Mouse (Mus musculus) Patski (cell line): ENCODE data around the gene Csmd2. TPM values are rescaled to one million over a fixed set of nuclear protein-coding genes. Genes with fewer than 3 reads are reported as not detected.

Experiments used
- ATAC-seq: fragments of 100-300 bp; one replicate; pipeline ENCODE4 v1.8.0; 2021
- CTCF ChIA-PET: fragments of 350-600 bp; sonication (Branson Sonifier 250); formaldehyde crosslinking; loops from one replicate; lab custom pipeline; 2022; ENCODE audit warnings: inconsistent platforms; lab: Charles Lee
- POLR2A ChIA-PET: fragments of 350-600 bp; sonication (Branson Sonifier 250); formaldehyde crosslinking; loops from one replicate; lab custom pipeline; 2022; ENCODE audit warnings: antibody characterized with exemption, inconsistent platforms; lab: Charles Lee
- DNase-seq: peaks from one replicate; pipeline ENCODE4 v3.0.0-alpha.2; 2011; ENCODE audit warnings: low read depth, low spot score
- H3K27me3 ChIP-seq: fragments of 371-371 bp; one replicate; pipeline ENCODE4 v1.5.1; 2021
- CTCF ChIP-seq: fragments of 100-300 bp; IDR thresholded peaks from one replicate; pipeline ENCODE4 v1.5.1; 2021
- in situ Hi-C: fragments of 300-500 bp; cut with MboI; formaldehyde crosslinking; loops from 3 replicates; pipeline ENCODE4 v1.11.1; 2018; ENCODE audit warnings: low pct_unique_long_range_greater_than_20kb, mixed read lengths
- polyA plus RNA-seq: library from polyadenylated mRNA; unstranded; gene quantifications from one replicate; pipeline ENCODE4 v1.2.3, GENCODE M21; 2021

Gene Csmd2
- 0.03 TPM for polyA plus RNA-seq

DNA sequence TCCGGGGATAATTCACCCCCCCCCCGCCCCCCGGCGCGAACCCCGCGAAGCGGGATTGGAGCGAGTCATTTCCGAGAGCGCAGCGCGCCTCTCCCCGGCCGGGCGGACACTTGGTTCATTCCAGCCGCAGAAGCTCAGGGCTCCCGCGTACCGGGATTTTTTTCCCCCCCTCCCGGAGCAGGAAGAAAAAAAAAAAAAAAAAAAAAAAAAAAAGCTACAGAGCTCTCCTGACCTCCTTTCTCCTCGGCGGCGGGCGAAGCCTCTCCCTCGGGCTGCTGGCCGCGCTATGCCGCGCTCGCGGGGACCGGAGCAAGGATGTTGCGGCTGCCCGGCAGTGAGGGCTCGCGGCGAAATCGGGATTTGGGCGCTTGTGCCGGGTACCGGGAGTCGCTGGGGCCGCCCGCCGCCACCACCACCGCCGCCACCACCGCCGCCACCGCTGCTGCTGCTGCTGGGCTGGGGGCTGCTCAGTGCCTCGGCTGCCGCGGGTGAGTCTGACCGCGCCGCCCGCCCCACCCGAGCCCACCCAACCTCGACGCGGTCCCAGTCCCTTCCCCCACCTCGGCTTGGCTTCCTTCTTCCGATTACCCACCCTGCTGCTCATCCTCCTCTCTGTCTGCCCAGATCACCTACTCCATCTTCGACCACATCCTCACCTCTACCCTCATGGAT lies at the start of gene Csmd2:
Gene Csmd2 (plus strand): TSS at position 74 of the 672 bp plus-strand sequence.
- in situ Hi-C loops = no loop called here
- no peaks in the 10 kb centered on the region for H3K27me3 ChIP-seq
- no peak for TF ChIP-seq CTCF
- POLR2A ChIA-PET = interaction anchor here (0.6 kb wide), 1 partner anchor 13 kb away, joined by 3 read pairs; no protein-coding TSS in a partner anchor
- ATAC-seq (no peak), DNase-seq (no peak)
- CTCF ChIA-PET = no interaction called here

DNA sequence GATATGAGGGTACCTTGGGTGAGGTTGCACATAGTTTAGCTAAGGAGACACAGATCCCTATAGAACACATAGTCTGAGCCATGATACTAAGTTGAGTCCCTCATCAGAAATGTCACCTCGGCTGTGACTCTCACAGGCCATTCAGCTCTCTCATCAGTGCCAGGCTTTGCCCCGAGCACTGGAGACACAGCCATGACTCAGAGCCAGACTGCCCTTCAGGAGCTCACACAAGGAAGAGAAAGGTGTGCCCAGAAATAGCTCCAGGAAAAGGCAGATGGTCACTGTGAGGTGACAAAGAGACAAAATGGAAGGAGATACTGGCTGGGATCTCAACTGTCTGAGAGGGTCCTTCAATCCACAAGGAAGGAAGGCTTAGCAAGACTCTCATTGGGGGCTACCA lies 40.0 kb upstream of the Csmd2 start:
- POLR2A ChIA-PET = no interaction called here
- H3K27me3 ChIP-seq = no peaks in the 10 kb centered on the region
- no peak for DNase-seq
- no peak for TF ChIP-seq CTCF
- ATAC-seq = no peak
- in situ Hi-C loops = no loop called here
- CTCF ChIA-PET = no interaction called here

GRCm38 (mm10) chr4:127953006-127953710 lies 34.5 kb upstream of the Csmd2 start:
- POLR2A ChIA-PET = no interaction called here
- CTCF ChIA-PET = no interaction called here
- no peaks in the 10 kb centered on the region for H3K27me3 ChIP-seq

GRCm38 (mm10) chr4:127969101-127969500 lies 18.6 kb upstream of the Csmd2 start:
- ChIA-PET POLR2A (no interaction called here), CTCF (no interaction called here)
- TF ChIP-seq CTCF = no peak
- no peaks in the 10 kb centered on the region for H3K27me3 ChIP-seq
- ATAC-seq = no peak
- DNase-seq = no peak
- in situ Hi-C loops = no loop called here

More at GRCm38 (mm10) chr4:127953006-127953710, 34.5 kb upstream of the Csmd2 start:
- DNase-seq = no peak
- TF ChIP-seq CTCF = no peak
- in situ Hi-C loops = loop anchor here (10.0 kb wide), 1 partner anchor 552 kb away; no protein-coding TSS in a partner anchor
- no peak for ATAC-seq

DNA sequence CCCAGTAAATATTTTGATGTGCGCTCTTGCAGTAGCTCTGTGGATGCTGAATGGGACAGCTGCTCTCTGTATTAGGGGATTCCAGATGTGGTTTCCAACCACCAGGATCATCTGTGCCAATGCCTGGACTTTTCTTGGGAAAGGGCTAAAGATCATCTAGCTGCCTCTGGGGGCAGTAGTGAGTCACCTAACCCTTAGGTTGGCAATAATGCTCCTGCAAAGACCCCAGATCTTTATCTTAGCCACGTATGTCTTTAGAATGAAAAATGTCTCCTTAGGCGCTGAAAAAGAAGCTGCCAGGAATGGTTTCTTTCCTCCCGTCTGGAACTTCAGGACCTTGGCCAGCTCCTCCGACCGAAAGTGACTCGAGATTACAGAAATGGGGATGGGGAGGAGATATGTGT lies 17.6 kb upstream of the Csmd2 start:
- H3K27me3 ChIP-seq = no peaks in the 10 kb centered on the region
- ChIA-PET CTCF (no interaction called here), POLR2A (no interaction called here)
- TF ChIP-seq CTCF = no peak
- DNase-seq (no peak), ATAC-seq (no peak)
- in situ Hi-C loops = no loop called here

- in situ Hi-C loops = no loop called here
- TF ChIP-seq CTCF = no peak
- ATAC-seq (no peak), DNase-seq (no peak)
- no peaks in the 10 kb centered on the region for H3K27me3 ChIP-seq
- ChIA-PET CTCF (no interaction called here), POLR2A (no interaction called here)
Observed at GRCm38 (mm10) chr4:127970901-127971868, 16.5 kb upstream of the Csmd2 start, which contains the start of gene CK137956. CK137956 (minus strand) TSS chr4:127970951.

GRCm38 (mm10) chr4:127972976-127973375 lies 14.7 kb upstream of the Csmd2 start:
- TF ChIP-seq CTCF = no peak
- DNase-seq = no peak
- in situ Hi-C loops = no loop called here
- H3K27me3 ChIP-seq = no peaks in the 10 kb centered on the region
- CTCF ChIA-PET = no interaction called here
- no peak for ATAC-seq
- POLR2A ChIA-PET = no interaction called here

DNA sequence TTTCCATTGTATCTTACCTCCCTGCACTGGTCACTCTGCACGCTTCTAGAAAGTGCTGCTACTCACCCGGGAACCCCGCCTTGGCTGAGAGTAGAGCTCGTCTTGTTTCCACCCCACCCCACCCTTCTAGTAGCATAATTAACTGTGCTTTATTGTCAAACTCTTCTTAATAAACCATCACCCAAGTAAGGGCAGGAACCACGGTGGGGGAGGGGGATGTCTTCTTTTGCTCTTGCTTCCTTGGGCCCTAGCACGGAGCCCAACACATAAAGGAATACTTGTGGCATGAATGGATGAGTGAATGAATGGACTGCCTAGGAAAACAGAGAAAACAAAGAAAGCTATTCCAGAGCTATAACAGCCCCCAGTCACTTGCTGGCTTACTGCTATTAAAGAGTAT lies 6.5 kb upstream of the Csmd2 start:
- no peak for DNase-seq
- in situ Hi-C loops = no loop called here
- no peaks in the 10 kb centered on the region for H3K27me3 ChIP-seq
- ChIA-PET POLR2A (no interaction called here), CTCF (no interaction called here)
- no peak for TF ChIP-seq CTCF
- no peak for ATAC-seq

DNA sequence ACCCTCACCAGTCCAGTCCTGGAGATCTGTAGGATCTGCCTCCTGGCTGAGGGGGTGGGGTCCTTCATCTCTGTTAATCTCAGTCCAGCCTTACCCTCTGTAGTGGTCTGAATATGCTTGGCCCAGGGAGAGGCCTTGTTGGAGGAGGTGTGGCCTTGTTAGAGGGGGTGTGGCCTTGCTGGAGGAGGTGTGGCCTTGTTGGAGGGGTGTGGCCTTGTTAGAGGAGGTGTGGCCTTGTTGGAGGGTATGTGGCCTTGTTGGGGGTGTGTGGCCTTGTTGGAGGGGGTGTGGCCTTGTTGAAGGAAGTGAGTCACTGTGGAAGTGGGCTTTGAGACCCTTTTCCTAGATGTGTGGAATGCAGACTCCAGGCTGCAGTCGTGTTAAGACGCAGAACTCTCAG lies 3.2 kb upstream of the Csmd2 start:
- no peak for TF ChIP-seq CTCF
- no peak for ATAC-seq
- POLR2A ChIA-PET = no interaction called here
- no peaks in the 10 kb centered on the region for H3K27me3 ChIP-seq
- in situ Hi-C loops = no loop called here
- CTCF ChIA-PET = no interaction called here
- no peak for DNase-seq

- ChIA-PET CTCF (no interaction called here), POLR2A (no interaction called here)
- no peaks in the 10 kb centered on the region for H3K27me3 ChIP-seq
- no peak for ATAC-seq
- in situ Hi-C loops = no loop called here
- no peak for TF ChIP-seq CTCF
- no peak for DNase-seq
Observed at GRCm38 (mm10) chr4:127985874-127986273, 1.8 kb upstream of the Csmd2 start.
